Mouse (Mus musculus) gastrocnemius, postnatal 14 days (tissue): ENCODE results near the gene AI661453. TPM values are rescaled to one million over a fixed set of nuclear protein-coding genes. Genes with fewer than 3 reads are reported as not detected.
"Not testable (repeated sequence)": the region's sequence is repeated elsewhere in the genome, so short reads cannot be mapped to it uniquely, and the experiment has no call there.

Source experiments
- DNase-seq: peaks from one replicate; pipeline ENCODE4 v3.0.0; 2021; ENCODE audit warnings: mixed read lengths
- intact Hi-C: fragments of 180-260 bp; cut with DNase I; formaldehyde crosslinking; loops from one replicate; pipeline ENCODE4 v1.15.1; 2025; ENCODE audit warnings: low total_unique reads
- long read RNA-seq, 2 experiments: library from polyadenylated mRNA; stranded (forward); transcript quantifications; one replicate each; pipeline ENCODE4 v2.0.0; 2021
- total RNA-seq, 2 experiments: library from RNA; stranded (reverse); gene quantifications; 2 replicates each; pipeline ENCODE4 v1.2.3; 2021

AI661453 gene
- under 1 TPM; 0.31 to 0.49 TPM for total RNA-seq
- long read RNA-seq, experiment 1, result 0 reads
- long read RNA-seq, experiment 2, result 0 reads

DNA sequence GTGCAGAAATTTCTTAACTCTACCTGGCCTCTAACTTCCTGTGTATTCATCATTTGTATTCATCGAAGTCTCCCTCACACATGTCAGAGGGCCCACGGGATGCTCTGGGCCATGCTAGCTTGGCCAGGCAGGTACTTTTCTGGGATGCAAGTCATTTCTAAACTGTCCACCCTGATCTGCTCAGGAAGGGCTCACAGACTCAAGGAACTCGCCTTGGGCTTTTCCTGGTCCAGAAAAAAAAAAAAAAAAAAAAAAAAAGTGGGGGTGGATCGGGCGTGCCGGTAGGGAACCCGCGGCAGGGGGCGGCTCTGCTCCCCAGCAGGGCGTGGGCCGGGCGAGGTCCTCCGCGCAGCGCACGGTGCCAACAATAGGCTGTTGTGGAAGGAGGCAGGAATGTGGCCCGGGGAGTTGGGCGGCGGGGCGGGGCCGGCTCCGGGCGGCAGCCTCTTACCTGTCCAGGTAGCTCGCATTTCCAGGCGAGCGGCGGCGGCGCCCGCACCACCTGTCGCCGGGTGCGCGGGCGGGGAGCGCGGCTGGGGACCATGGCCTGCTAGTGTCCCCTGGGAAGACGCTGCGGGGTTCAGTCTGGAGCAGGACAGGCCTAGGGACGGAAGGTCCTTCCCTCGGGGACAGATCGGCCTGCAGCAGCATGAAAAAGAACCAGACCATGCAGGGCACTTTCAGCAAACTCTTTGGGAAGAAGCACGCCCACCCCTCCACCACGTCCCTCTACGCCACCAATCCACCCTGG is at the start of gene AI661453:
AI661453 (plus strand) TSS at position 460 of the 751 bp plus-strand sequence.
- no peak for DNase-seq
- intact Hi-C loops, result no loop called here

DNA sequence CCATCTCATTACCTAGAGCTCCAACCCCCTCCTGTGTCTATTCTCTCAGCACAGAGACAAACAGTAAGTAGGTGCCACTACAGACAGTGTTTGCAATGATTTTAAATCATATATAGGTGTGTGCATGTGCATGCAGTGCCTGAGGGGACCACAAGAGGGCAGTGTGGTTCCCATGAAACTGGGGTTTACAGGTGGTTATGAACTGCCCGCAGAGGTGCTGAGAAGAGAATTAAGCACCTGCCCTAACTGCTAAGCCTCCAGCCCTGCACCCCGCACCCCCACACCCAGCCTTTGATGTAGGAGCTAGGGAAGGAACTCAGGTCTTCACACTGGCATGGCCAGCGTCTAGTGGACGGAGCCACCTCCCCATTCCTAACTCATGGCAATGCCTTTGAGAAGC is 49.8 kb upstream of the AI661453 start:
- no peak for DNase-seq
- intact Hi-C loops, result loop anchor here (10.0 kb wide), 1 partner anchor 98 kb away; no protein-coding TSS in a partner anchor

DNA sequence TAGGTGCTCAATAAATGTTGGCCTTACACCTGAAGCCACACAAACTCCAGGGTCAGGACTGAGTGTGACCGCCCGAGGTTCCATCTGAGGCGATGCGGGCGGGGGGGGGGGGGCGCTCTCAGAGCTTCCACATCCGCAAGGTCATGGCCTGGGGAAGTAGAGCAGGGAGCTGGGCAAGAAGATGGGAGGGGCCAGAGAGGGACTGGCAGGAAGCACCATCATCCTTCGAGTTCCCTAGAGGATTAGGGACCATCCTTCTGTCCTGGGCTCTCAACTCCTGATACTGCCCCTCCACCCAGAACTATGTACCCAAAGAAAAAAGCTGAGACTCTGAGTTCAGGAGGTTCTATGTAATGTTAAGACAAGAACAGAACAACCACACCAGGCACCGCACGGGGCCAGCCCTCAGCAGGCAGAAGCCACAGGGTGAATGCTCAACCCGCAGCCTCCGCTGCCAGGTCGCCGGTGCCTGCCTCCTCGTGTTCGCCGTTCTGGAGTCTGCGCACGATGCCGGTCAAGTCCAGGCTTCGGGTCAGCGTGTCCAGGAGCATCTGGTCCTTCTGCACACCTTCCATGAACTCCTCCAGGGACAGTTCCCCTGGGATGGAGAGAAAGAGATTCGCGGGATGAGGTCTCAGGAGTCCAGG is 42.1 kb upstream of the AI661453 start:
- peak; percentile 11 for DNase-seq
- intact Hi-C loops, result no loop called here

DNA sequence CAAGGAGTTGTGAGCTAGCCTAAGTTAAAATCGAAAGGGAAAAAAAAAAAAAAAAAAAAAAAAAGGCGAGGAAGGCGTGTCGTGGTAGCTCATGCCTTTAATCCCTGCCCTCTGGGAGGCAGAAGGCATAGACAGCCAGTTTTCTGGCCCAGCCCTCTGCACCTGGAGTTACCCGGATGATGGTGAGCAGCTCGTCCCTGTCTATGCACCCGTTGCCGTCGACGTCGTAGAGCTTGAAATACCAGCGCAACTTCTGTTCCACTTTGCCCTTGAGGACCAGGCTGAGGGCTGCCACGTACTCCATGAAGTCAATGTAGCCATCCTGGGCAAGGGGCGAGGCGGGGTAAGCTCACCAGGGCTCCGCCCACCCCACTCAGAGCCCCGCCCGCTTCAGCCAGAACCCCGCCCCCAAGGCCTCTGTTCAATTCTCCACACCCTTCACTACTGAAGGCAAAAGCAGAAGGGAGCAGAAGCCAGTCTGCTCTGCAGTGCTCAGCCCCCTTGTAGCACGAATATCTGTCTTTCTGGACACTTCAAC is 41.0 kb upstream of the AI661453 start:
- intact Hi-C loops, result no loop called here
- DNase-seq, result peak; percentile 51

DNA sequence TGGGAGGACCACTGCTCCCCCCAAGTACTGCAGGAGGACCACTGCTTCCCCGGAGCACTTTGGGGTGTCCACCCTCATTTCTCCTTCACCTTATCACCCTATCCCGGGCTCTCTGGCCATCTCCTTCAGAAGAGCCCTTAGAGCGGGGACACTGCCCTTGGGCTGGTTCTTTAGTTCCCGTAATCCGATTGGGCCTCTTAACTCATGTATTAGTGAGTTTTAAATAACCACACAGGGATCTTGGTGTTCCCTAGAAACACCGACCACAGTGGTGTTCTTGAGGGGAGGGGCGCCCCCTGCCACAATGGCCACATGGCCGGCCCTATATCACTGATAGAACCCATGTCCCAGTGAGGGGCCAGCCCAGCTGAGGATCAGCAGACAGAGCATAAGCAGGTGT is 37.3 kb upstream of the AI661453 start:
- DNase-seq, result no peak

DNA sequence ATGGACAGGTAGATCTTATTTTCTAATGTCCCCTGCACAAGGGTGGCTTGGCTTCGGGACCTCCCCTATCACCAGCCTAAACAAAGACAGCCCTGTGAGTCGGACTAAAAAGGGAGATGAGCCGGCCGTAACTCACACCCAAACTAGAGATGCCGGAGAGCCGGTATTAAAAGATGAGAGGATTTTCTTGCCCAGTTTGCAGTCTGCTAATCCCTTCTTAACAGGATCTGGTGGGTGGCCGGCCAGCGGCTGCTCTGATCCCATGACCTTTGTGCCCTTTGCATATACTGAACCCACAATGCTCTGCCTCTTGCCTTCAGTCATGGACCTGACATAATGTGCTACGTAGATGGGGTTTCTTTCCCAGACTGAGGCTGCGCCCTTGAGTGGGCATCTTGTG is 36.0 kb upstream of the AI661453 start, which contains the start of gene Guca1a:
Guca1a (minus strand) TSS at position 134 of the 400 bp plus-strand sequence.
- intact Hi-C loops, result no loop called here
- DNase-seq, result no peak

More for the DNA sequence above, 37.3 kb upstream of the AI661453 start:
- intact Hi-C loops, result no loop called here

DNA sequence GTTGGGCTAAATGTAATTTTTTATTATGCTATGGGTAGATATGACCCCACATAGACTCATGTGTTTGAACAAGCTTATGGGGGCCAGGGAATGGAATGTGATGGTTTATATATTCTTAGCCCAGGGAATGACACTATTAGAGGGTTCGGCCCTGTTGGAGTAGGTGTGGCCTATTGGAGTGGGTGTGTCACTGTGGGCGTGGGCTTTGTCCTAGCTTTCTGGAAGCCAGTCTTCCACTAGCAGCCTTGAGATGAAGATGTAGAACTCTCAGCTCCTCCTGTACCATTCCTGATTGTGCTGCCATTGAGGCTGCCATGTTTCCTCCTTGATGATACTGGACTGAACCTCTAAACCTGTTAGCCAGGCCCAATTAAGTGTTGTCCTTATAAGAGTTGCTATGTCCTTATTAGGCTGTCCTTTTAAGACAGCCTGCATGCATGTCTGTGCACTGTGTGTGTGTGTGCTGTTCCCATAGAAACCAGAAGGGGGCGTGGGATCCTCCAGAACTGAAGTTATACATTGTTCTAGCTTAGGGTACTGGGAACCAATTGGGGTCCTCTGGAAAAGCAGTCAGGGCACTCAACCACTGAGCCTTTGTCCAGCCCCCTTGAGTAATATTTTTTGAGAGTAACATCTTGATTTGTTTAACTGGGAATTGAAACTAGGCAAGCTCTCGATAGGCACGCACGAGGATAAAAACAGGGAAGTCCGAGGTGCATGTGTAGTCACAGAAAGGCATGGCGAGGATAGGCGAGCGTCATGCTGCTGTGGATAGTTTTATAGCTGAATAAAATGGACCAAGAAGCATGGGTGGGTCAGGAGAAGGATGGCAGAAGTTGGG is 28.5 kb upstream of the AI661453 start:
- intact Hi-C loops, result no loop called here
- DNase-seq, result no peak

DNA sequence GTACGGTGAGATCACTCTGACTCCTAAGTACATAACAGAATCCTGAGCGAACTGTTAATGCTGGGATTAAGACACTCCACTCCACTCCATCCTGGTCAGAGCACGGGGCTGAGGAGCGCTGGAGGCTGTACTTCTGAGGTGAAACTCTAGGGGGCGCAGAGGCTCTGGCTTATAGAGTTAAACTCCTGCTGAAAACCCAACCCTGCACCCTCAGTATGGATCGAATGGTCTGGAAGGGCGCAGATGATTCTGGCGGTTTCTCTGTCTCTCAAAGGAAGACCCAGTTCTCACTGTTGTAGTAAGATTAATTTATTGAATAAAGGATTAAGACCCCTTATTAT is 27.9 kb upstream of the AI661453 start:
- intact Hi-C loops, result no loop called here
- peak; percentile 48 for DNase-seq

DNA sequence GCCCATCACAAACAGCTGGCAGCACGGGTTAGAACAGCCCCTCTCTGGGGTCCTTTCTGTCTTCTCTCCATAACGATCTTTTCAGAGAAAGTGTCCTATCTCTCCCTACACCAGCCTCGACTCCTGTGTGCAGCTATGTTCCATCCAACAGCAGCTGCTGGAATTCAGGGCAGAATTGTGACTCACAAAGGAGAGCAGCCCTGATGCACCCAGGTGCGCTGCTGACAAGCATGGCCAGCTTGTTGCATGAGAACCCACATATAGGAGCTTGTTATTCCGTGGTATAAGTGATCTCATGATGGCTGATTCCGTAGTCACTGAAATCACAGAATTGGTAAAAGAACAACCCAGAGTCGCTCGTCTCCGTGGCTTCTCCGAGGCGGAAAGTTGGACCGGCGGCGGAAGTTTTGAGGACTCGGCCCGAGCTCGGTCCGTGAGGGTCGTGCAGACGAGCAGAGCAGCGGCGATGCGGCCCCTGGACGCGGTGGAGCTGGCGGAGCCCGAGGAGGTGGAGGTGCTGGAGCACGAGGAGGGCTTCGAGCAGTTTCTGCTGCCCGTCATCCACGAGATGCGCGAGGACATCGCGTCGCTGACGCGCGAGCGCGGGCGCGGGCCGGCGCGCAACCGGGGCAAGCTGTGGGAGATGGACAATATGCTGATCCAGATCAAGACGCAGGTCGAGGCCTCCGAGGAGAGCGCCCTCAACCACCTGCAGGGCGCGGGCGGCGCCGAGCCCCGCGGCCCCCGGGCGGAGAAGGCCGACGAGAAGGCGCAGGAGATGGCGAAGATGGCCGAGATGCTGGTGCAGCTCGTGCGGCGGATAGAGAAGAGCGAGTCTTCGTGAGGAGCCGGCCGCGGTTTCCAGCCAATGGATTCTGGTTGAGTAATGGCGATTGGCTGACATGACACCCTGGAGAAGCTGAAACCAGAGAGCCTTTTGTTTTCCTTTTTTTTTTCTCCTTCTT is 26.2 kb upstream of the AI661453 start:
- intact Hi-C loops, DNase-seq: not testable (repeated sequence)

DNA sequence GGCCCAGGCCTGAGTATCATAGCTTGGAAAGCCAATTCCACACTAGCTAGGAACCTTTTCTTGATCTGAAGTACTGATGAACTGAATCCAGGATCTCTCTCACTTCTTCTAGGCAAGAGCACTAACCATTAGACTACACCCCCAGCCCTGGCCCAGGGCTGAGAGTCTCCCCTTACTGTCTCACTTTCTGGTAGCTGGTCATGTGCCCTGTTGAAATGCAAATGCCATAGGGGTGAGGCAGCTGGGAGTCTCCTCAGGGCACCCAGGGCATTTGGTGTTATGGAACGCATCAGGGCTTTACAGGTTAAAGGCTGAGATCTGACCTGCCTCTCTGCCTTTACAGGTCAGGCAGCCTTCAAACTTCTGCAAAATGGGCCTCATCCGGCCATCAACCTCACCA is 16.2 kb upstream of the AI661453 start:
- DNase-seq, result no peak
- intact Hi-C loops, result no loop called here

DNA sequence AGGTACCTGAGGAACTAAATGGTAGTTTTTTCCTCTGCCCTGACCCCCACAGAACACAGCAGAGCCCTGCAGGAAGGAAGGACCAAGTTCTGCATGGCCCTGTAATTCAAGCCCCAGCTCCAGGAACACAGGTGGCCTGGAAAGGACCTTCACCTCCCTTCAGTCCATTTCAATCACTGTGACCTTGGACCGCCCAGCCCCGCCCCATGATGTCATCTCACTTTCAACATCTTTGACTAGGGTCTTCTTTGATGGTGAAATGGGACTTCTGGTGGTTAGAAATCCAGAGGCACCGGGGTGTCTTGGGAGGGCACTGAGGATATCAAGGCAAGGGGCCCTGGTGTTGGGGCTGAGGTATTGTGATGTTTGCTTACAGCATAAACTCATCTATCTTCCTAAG is 14.8 kb upstream of the AI661453 start:
- intact Hi-C loops, result no loop called here
- no peak for DNase-seq

DNA sequence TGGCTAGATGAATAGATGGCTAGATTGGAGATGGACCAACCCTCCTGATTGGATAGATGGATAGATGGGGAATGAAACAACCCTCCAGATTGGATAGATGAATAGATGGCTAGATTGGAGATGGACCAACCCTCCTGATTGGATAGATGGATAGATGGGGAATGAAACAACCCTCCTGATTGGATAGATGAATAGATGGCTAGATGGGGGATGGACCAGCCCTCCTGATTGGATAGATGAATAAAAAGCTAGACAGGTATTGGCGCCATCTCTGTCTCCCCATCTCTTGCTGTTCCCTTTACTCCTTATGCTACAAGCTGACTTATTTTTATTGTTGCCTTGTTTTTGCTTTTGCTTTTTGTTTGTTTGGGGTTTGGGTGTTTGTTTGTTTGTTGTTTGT is 13.8 kb upstream of the AI661453 start:
- intact Hi-C loops, DNase-seq: not testable (repeated sequence)

DNA sequence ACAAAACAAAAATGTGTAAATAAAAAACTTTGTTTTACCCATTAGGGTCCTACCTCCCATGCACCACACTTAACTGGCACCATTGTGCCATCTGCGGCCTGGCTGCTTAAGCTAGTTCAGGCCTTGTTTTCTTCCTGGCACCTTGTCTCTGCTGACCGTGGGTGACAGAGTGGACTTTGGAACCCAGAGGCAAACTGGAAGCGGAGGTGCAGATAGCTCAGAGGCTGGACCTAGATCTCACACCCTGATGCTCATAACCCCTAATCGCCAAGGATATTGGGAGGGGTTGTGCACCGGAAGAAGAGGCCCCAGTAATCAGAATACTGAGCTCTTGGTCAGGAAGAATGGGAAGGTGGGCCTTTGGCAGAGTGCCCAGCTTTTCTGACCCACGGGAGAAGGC is 12.2 kb upstream of the AI661453 start:
- no peak for DNase-seq
- intact Hi-C loops, result no loop called here

DNA sequence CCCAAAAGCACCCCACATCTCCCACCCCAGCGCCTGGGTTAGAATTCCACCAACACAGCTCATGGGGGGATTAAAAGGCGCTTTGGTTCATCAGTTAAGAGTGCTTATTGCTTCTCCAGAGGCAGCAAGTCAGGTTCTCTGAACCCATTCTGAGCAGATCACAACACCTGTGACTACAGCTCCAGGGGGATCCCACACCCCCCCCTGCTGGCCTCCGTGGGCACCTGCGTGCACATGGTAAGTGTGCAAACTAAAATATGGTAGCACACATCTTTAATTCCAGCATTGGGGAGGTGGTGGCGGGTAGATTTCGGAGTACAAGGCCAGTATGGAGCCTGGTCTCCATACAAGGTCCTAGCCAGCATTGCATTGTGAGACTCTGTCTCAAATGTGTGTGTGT is 9.1 kb upstream of the AI661453 start:
- intact Hi-C loops, result no loop called here
- DNase-seq, result no peak

DNA sequence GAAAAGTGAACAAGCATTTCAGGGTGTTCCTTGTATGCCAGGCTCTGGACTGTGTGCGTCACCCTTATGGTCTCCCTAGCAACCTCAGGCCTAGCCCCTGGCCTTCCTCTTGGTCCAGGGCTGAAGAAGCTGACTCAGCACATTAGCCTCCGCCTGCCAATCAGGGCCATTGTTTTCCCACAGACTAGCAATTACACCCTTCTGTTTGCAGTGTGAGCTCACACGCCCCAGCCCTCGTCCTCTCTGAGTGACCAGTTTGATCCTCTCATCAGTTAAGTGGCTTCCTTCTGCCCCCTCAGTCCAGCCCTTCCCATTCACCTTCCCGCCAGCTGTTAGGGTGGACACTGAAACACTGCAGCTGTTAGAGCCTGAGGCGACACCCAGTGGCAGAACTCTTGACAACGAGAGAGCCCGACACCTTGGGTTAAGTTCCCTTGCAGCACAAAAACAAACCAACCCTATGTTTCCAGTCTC is 7.5 kb upstream of the AI661453 start:
- DNase-seq, result peak; percentile 45
- intact Hi-C loops, result no loop called here

DNA sequence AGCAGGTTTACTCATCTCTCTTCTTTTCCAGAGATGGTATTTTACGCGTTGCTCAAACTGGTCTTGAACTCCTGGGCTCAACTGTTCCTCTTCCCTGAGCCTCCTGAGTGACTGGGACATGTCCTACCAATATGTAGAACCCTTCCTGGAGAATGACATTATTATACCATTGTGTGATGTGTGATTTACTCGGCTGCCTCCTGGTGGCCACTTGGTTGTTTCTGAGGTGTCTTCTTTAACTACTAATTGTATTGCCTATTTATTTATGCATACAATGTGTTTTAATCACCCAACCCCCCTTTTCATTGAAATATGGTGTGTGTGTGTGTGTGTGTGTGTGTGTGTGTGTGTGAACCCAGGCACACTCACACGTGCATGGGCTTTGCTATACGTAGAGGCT is 5.6 kb upstream of the AI661453 start:
- DNase-seq, result no peak
- intact Hi-C loops, result no loop called here

DNA sequence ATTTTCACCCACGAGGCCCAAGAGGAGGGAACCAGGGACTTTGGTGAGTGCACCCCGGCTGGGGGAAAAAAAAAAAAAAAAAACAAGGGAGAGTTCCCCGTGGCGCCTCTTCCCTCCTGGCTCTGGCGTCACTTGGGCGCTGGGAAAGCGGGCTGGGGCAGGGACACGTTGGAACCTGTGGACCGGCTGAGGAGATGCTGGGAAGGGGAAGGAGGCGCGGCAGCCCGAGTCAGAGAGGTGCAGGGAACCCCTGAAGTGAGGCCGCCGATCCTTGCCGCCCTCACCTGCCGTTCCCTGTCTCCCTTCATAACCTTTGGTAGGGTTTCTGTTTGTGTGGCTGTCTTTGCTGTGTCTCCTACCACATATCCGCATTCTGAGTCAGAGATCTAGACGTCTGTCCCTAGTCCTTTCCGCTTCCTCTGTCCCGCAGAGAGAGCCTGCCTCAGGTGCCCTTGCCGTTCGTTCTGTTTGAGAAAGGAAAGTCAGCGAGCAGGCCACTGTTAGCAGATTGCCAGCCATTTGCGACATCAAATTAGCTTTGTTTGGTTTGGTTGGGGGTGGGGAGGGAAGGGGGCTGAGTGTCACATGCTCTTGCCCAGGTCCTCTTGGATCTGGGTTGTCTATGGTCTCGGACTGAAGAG is 612 bp downstream of the AI661453 start, which contains the start of gene 1700001C19Rik:
1700001C19Rik (minus strand) TSS at position 470 of the 641 bp plus-strand sequence.
- intact Hi-C loops, result no loop called here
- no peak for DNase-seq

DNA sequence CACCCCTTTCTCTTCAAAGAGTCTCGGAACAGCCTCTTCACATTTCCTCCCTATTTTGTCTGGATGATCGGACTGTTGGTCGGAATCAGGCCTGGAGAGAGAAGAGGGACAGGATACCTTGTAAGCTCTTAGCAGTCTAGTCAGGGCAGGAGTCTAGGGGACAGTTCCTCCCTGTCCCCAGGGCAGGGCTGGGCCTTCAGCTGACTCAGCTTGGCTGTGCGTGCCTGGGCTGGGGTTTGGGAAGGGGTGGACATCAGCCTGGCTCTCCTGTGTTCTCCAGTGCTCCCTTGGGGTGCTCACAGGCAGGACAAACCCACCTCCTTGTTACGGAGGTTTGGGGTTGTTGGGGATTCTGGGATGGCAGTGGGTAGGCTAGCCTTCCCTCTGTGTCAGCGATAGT is 2.2 kb downstream of the AI661453 start:
- no peak for DNase-seq
- intact Hi-C loops, result no loop called here
